Mouse (Mus musculus): ENCODE measurements at regions not wholly inside any gene's neighbourhood (a gene's known extent, or its start where the extent isn't known, plus 50 kb on each side); places are given as distances from the start of the nearest gene placed in this dataset.
"Not testable (repeated sequence)": the region's sequence is repeated elsewhere in the genome, so short reads cannot be mapped to it uniquely, and the experiment has no call there.

GRCm38 (mm10) chr2:114454901-114455300, 199.9 kb downstream of the Dph6 start:
- ATAC-seq (replicated peaks; ENCODE audit: low FRiP score, low TSS enrichment, poor library complexity, severe bottlenecking) = no peak

- no peak for ATAC-seq (replicated peaks; ENCODE audit: low FRiP score, low TSS enrichment, poor library complexity, severe bottlenecking)
Measured at GRCm38 (mm10) chr2:114450185-114450584, 204.6 kb downstream of the Dph6 start.

- ATAC-seq (replicated peaks; ENCODE audit: low FRiP score, low TSS enrichment, poor library complexity, severe bottlenecking) = no peak
Measured at GRCm38 (mm10) chr2:114443801-114444200, 211.0 kb downstream of the Dph6 start.

GRCm38 (mm10) chr2:114440943-114441342, 213.8 kb downstream of the Dph6 start:
- no peak for ATAC-seq (replicated peaks; ENCODE audit: low FRiP score, low TSS enrichment, poor library complexity, severe bottlenecking)

GRCm38 (mm10) chr2:114439668-114440067, 215.1 kb downstream of the Dph6 start:
- ATAC-seq (replicated peaks; ENCODE audit: low FRiP score, low TSS enrichment, poor library complexity, severe bottlenecking) = no peak

- no peak for ATAC-seq (replicated peaks; ENCODE audit: low FRiP score, low TSS enrichment, poor library complexity, severe bottlenecking)
Measured at GRCm38 (mm10) chr2:114438048-114438447, 216.7 kb downstream of the Dph6 start.

GRCm38 (mm10) chr2:114427426-114428157, 226.3 kb upstream of the Zfp770 start:
- ATAC-seq (replicated peaks; ENCODE audit: low FRiP score, low TSS enrichment, poor library complexity, severe bottlenecking) = no peak

- no peak for ATAC-seq (replicated peaks; ENCODE audit: low FRiP score, low TSS enrichment, poor library complexity, severe bottlenecking)
Measured at GRCm38 (mm10) chr2:114419346-114419745, 218.1 kb upstream of the Zfp770 start.

- ATAC-seq (replicated peaks; ENCODE audit: low FRiP score, low TSS enrichment, poor library complexity, severe bottlenecking) = no peak
Measured at GRCm38 (mm10) chr2:114413013-114413412, 211.7 kb upstream of the Zfp770 start.

GRCm38 (mm10) chr2:114411940-114412715, 210.9 kb upstream of the Zfp770 start:
- ATAC-seq (replicated peaks; ENCODE audit: low FRiP score, low TSS enrichment, poor library complexity, severe bottlenecking) = no peak

- ATAC-seq (replicated peaks; ENCODE audit: low FRiP score, low TSS enrichment, poor library complexity, severe bottlenecking) = no peak
Measured at GRCm38 (mm10) chr2:114410717-114411116, 209.4 kb upstream of the Zfp770 start.

GRCm38 (mm10) chr2:114409542-114409941, 208.3 kb upstream of the Zfp770 start:
- no peak for ATAC-seq (replicated peaks; ENCODE audit: low FRiP score, low TSS enrichment, poor library complexity, severe bottlenecking)

- no peak for ATAC-seq (replicated peaks; ENCODE audit: low FRiP score, low TSS enrichment, poor library complexity, severe bottlenecking)
Measured at GRCm38 (mm10) chr2:114407408-114407807, 206.1 kb upstream of the Zfp770 start.

- ATAC-seq (replicated peaks; ENCODE audit: low FRiP score, low TSS enrichment, poor library complexity, severe bottlenecking) = no peak
Measured at GRCm38 (mm10) chr2:114384566-114384965, 183.3 kb upstream of the Zfp770 start.

- ATAC-seq (replicated peaks; ENCODE audit: low FRiP score, low TSS enrichment, poor library complexity, severe bottlenecking) = no peak
Measured at GRCm38 (mm10) chr2:114378844-114379533, 177.7 kb upstream of the Zfp770 start.

GRCm38 (mm10) chr2:114373476-114373875, 172.2 kb upstream of the Zfp770 start:
- ATAC-seq (replicated peaks; ENCODE audit: low FRiP score, low TSS enrichment, poor library complexity, severe bottlenecking) = no peak

- ATAC-seq (replicated peaks; ENCODE audit: low FRiP score, low TSS enrichment, poor library complexity, severe bottlenecking) = not testable (repeated sequence)
Measured at GRCm38 (mm10) chr2:114353876-114354275, 152.6 kb upstream of the Zfp770 start.

GRCm38 (mm10) chr2:114340578-114341293, 139.5 kb upstream of the Zfp770 start:
- ATAC-seq (replicated peaks; ENCODE audit: low FRiP score, low TSS enrichment, poor library complexity, severe bottlenecking) = no peak

GRCm38 (mm10) chr2:114301746-114302145, 100.5 kb upstream of the Zfp770 start:
- ATAC-seq (replicated peaks; ENCODE audit: low FRiP score, low TSS enrichment, poor library complexity, severe bottlenecking) = no peak

GRCm38 (mm10) chr2:114295110-114295509, 93.8 kb upstream of the Zfp770 start:
- no peak for ATAC-seq (replicated peaks; ENCODE audit: low FRiP score, low TSS enrichment, poor library complexity, severe bottlenecking)
